ENCODE assay signal across 10 mouse cellular contexts in genomic region chr8:23563065-23564020, GRCm38 (mm10).
A peak's percentile ranks its signal among the peaks of the same experiment; 100 is the strongest.
DNase-seq lines count a peak whose midpoint lies in the region; ATAC-seq and TF ChIP-seq lines count a peak whose summit lies in the region.
"Had no signal": no experiment of that assay in that cellular context is flagged by ENCODE, and none has a peak within 500 bp of the region (broad histone marks: within the 10 kb centered on the region; RNA-seq: fewer than 3 reads in every experiment).

No protein-coding gene starts in this region.

- peaks cover 8% of the 10 kb centered on the region for H3K4me1 ChIP-seq in kidney, embryonic 15.5 days
- peaks cover 5% of the 10 kb centered on the region; the same call in 1 of the 2 replicates for H3K4me1 ChIP-seq in embryonic facial prominence, embryonic 15.5 days
- no peaks in the 10 kb centered on the region for H3K4me1 ChIP-seq in intestine, postnatal 0 days (replicated peaks; ENCODE audit: control insufficient read depth, insufficient read depth, low read length)
- H3K4me1 ChIP-seq in neural tube, embryonic 15.5 days = peaks cover 17% of the 10 kb centered on the region
- H3K4me1 ChIP-seq: liver, embryonic 15.5 days had no signal

- peak overlapping the region; percentile 16 for H3K4me3 ChIP-seq in kidney, embryonic 15.5 days (replicated peaks)
- H3K4me3 ChIP-seq in embryonic facial prominence, embryonic 15.5 days (replicated peaks) = 0 out of 2 replicates have a peak overlapping the region, but pooled peaks have one; percentile 2
- no peak overlapping the region for H3K4me3 ChIP-seq in intestine, postnatal 0 days (ENCODE audit: low read depth, low read length)
- H3K4me3 ChIP-seq in neural tube, embryonic 15.5 days (replicated peaks) = peak overlapping the region; percentile 4; the same call in 1 of the 2 replicates
- H3K4me3 ChIP-seq: liver, embryonic 15.5 days had no signal

- 8% methylated on average over 18 of the region's 18 CpGs for WGBS in kidney, embryonic 15.5 days
- 5% methylated on average over 18 of the region's 18 CpGs for WGBS in embryonic facial prominence, embryonic 15.5 days
- WGBS in intestine, postnatal 0 days = 7% methylated on average over 18 of the region's 18 CpGs
- 7% methylated on average over 18 of the region's 18 CpGs for WGBS in neural tube, embryonic 15.5 days

- H3K9me3 ChIP-seq in kidney, embryonic 15.5 days (replicated peaks) = no peaks in the 10 kb centered on the region
- H3K9me3 ChIP-seq in embryonic facial prominence, embryonic 15.5 days (replicated peaks) = no peaks in the 10 kb centered on the region
- no peaks in the 10 kb centered on the region for H3K9me3 ChIP-seq in intestine, postnatal 0 days (ENCODE audit: control insufficient read depth)
- no peaks in the 10 kb centered on the region for H3K9me3 ChIP-seq in neural tube, embryonic 15.5 days (replicated peaks)
- H3K9me3 ChIP-seq: liver, embryonic 15.5 days had no signal

- ATAC-seq in kidney, embryonic 15.5 days (replicated peaks; ENCODE audit: low FRiP score) = 0 out of 2 replicates have a peak, but pooled peaks have one; percentile 29
- no peak for ATAC-seq in embryonic facial prominence, embryonic 15.5 days (ENCODE audit: insufficient number of reproducible peaks, low FRiP score, low TSS enrichment, low read depth)
- no peak for ATAC-seq in intestine, postnatal 0 days
- ATAC-seq in neural tube, embryonic 15.5 days (ENCODE audit: low FRiP score) = no peak; the same call in 1 of the 2 replicates

- H3K27me3 ChIP-seq in kidney, embryonic 15.5 days = peaks cover 22% of the 10 kb centered on the region
- H3K27me3 ChIP-seq in embryonic facial prominence, embryonic 15.5 days = peaks cover 6% of the 10 kb centered on the region
- H3K27me3 ChIP-seq in intestine, postnatal 0 days (replicated peaks; ENCODE audit: control insufficient read depth, insufficient read depth, low read length) = no peaks in the 10 kb centered on the region
- no peaks in the 10 kb centered on the region for H3K27me3 ChIP-seq in neural tube, embryonic 15.5 days (replicated peaks)
- H3K27me3 ChIP-seq: liver, embryonic 15.5 days had no signal

- TF ChIP-seq CTCF in intestine, postnatal 0 days (IDR thresholded peaks at IDR 0.05; ENCODE audit: low read depth) = no peak

- no peak overlapping the region for H3K9ac ChIP-seq in kidney, embryonic 15.5 days
- no peak overlapping the region for H3K9ac ChIP-seq in embryonic facial prominence, embryonic 15.5 days
- H3K9ac ChIP-seq in intestine, postnatal 0 days (ENCODE audit: low read depth, low read length) = no peak overlapping the region
- 0 out of 2 replicates have a peak overlapping the region, but pooled peaks have one; percentile 9 for H3K9ac ChIP-seq in neural tube, embryonic 15.5 days (replicated peaks)
- H3K9ac ChIP-seq: liver, embryonic 15.5 days had no signal

- peak overlapping the region; percentile 54 for H3K4me2 ChIP-seq in kidney, embryonic 15.5 days
- H3K4me2 ChIP-seq in embryonic facial prominence, embryonic 15.5 days (replicated peaks) = peak overlapping the region; percentile 17; the same call in 1 of the 2 replicates
- H3K4me2 ChIP-seq in intestine, postnatal 0 days (replicated peaks; ENCODE audit: low read depth) = 0 out of 2 replicates have a peak overlapping the region, but pooled peaks have one; percentile 9
- peak overlapping the region; percentile 54 for H3K4me2 ChIP-seq in neural tube, embryonic 15.5 days
- H3K4me2 ChIP-seq: liver, embryonic 15.5 days had no signal

- H3K27ac ChIP-seq in kidney, embryonic 15.5 days = no peak overlapping the region
- no peak overlapping the region for H3K27ac ChIP-seq in embryonic facial prominence, embryonic 15.5 days (replicated peaks)
- H3K27ac ChIP-seq in intestine, postnatal 0 days (ENCODE audit: low read depth, low read length) = no peak overlapping the region
- no peak overlapping the region for H3K27ac ChIP-seq in neural tube, embryonic 15.5 days (replicated peaks)
- H3K27ac ChIP-seq: liver, embryonic 15.5 days had no signal

- no peak for DNase-seq in kidney, adult 8-10 months
- DNase-seq in adrenal gland, adult (ENCODE audit: inconsistent age in 2 of 2, low spot score in 1 of 2) = no peak
- no peak for DNase-seq in spleen, postnatal 14 days (ENCODE audit: low spot score in 2 of 2)
- no peak for DNase-seq in layer of hippocampus, postnatal 36 days

- no peaks in the 10 kb centered on the region for H3K36me3 ChIP-seq in kidney, embryonic 15.5 days
- H3K36me3 ChIP-seq in embryonic facial prominence, embryonic 15.5 days = no peaks in the 10 kb centered on the region
- H3K36me3 ChIP-seq in intestine, postnatal 0 days (ENCODE audit: control insufficient read depth, insufficient read depth) = no peaks in the 10 kb centered on the region
- H3K36me3 ChIP-seq in neural tube, embryonic 15.5 days = no peaks in the 10 kb centered on the region
- H3K36me3 ChIP-seq: G1E; liver, embryonic 15.5 days had no signal
